In genomic region chr11:8439035-8439434, GRCm38 (mm10) we compare ENCODE assay signal across 19 mouse cellular contexts.
DNase-seq lines count a peak whose midpoint lies in the region; ATAC-seq and TF ChIP-seq lines count a peak whose summit lies in the region.
"Had no signal": no experiment of that assay in that cellular context is flagged by ENCODE, and none has a peak within 500 bp of the region (broad histone marks: within the 10 kb centered on the region; RNA-seq: fewer than 3 reads in every experiment).

No protein-coding gene starts in this region.

- H3K27ac ChIP-seq in intestine, embryonic 14.5 days (ENCODE audit: low read depth), result no peak overlapping the region
- H3K27ac ChIP-seq in intestine, embryonic 15.5 days, result no peak overlapping the region
- H3K27ac ChIP-seq in kidney, embryonic 14.5 days (ENCODE audit: low read depth, low read length), result no peak overlapping the region
- H3K27ac ChIP-seq: midbrain, embryonic 10.5 days; stomach, postnatal 0 days had no signal

- H3K4me2 ChIP-seq in intestine, embryonic 14.5 days (ENCODE audit: low read length), result no peak overlapping the region
- no peak overlapping the region for H3K4me2 ChIP-seq in intestine, embryonic 15.5 days (replicated peaks)
- H3K4me2 ChIP-seq in myocyte (ENCODE audit: low read depth), result peak overlapping the region; percentile 37
- no peak overlapping the region for H3K4me2 ChIP-seq in kidney, embryonic 14.5 days (replicated peaks; ENCODE audit: low read depth, low read length)

- H3K27me3 ChIP-seq in intestine, embryonic 14.5 days (replicated peaks; ENCODE audit: control insufficient read depth, insufficient read depth, low read length), result no peaks in the 10 kb centered on the region
- H3K27me3 ChIP-seq in intestine, embryonic 15.5 days (replicated peaks), result no peaks in the 10 kb centered on the region
- H3K27me3 ChIP-seq in myocyte (ENCODE audit: control insufficient read depth, insufficient read depth, insufficient read length), result no peaks in the 10 kb centered on the region
- no peaks in the 10 kb centered on the region for H3K27me3 ChIP-seq in kidney, embryonic 14.5 days (ENCODE audit: control insufficient read depth, insufficient read depth, low read length)

- peaks cover 88% of the 10 kb centered on the region for H3K36me3 ChIP-seq in intestine, embryonic 14.5 days (ENCODE audit: control insufficient read depth, insufficient read depth, low read length)
- peaks cover 40% of the 10 kb centered on the region for H3K36me3 ChIP-seq in intestine, embryonic 15.5 days
- H3K36me3 ChIP-seq in myocyte (ENCODE audit: control insufficient read depth, insufficient read depth), result peaks cover 43% of the 10 kb centered on the region
- H3K36me3 ChIP-seq in kidney, embryonic 14.5 days (ENCODE audit: control insufficient read depth, insufficient read depth, low read length), result peaks cover 79% of the 10 kb centered on the region
- H3K36me3 ChIP-seq: G1E had no signal

- peaks cover 25% of the 10 kb centered on the region for H3K79me2 ChIP-seq in myocyte (ENCODE audit: control insufficient read depth, insufficient read depth)

- H3K9me3 ChIP-seq in intestine, embryonic 14.5 days (ENCODE audit: control insufficient read depth, low read length), result no peaks in the 10 kb centered on the region
- no peaks in the 10 kb centered on the region for H3K9me3 ChIP-seq in intestine, embryonic 15.5 days
- no peaks in the 10 kb centered on the region for H3K9me3 ChIP-seq in kidney, embryonic 14.5 days (ENCODE audit: control insufficient read depth, low read length)
- H3K9me3 ChIP-seq: midbrain, embryonic 10.5 days had no signal

- H3K4me3 ChIP-seq in intestine, embryonic 14.5 days (ENCODE audit: low read depth, low read length), result no peak overlapping the region
- H3K4me3 ChIP-seq in intestine, embryonic 15.5 days (replicated peaks), result no peak overlapping the region
- H3K4me3 ChIP-seq in myocyte, result no peak overlapping the region
- no peak overlapping the region for H3K4me3 ChIP-seq in kidney, embryonic 14.5 days (ENCODE audit: low read length)
- H3K4me3 ChIP-seq: midbrain, embryonic 10.5 days had no signal

- no peak overlapping the region for H3ac ChIP-seq in myocyte (ENCODE audit: control insufficient read depth, insufficient read length)

- no peak overlapping the region for H3K9ac ChIP-seq in intestine, embryonic 14.5 days (ENCODE audit: low read length)
- H3K9ac ChIP-seq in intestine, embryonic 15.5 days, result no peak overlapping the region
- H3K9ac ChIP-seq in kidney, embryonic 14.5 days (ENCODE audit: low read depth, low read length), result no peak overlapping the region

- no peak for ATAC-seq in intestine, embryonic 14.5 days (replicated peaks; ENCODE audit: low FRiP score, low TSS enrichment, low read depth)
- no peak for ATAC-seq in intestine, embryonic 15.5 days
- no peak for ATAC-seq in kidney, embryonic 14.5 days (ENCODE audit: low FRiP score, low TSS enrichment)

- no peak for TF ChIP-seq POLR2A in myocyte (IDR thresholded peaks at IDR 0.05; ENCODE audit: insufficient read length, low read depth)

- no peaks in the 10 kb centered on the region for H3K4me1 ChIP-seq in intestine, embryonic 14.5 days (replicated peaks; ENCODE audit: control insufficient read depth, insufficient read depth, low read length)
- H3K4me1 ChIP-seq in intestine, embryonic 15.5 days (replicated peaks), result no peaks in the 10 kb centered on the region
- H3K4me1 ChIP-seq in kidney, embryonic 14.5 days (ENCODE audit: control insufficient read depth, insufficient read depth, low read length), result no peaks in the 10 kb centered on the region
- H3K4me1 ChIP-seq: midbrain, embryonic 10.5 days had no signal

- DNase-seq in intestine, embryonic 14.5 days (ENCODE audit: low spot score), result peak; percentile 38
- DNase-seq in Muller cell, postnatal 12 days (ENCODE audit: inconsistent ontology term), result peak; percentile 49
- peak; percentile 72 for DNase-seq in fibroblast of lung, adult 2 months (ENCODE audit: low read depth)
- no peak for DNase-seq in right cerebral cortex, postnatal 25 days
- DNase-seq: cerebellum, adult 11-12 months; embryo, embryonic 11 days; gastrocnemius, postnatal 25 days; kidney, adult 9 months; kidney, postnatal 36 days; layer of hippocampus, adult 9-11 months; lung, adult 2 months; lung, postnatal 4 days; right cerebral cortex, postnatal 4 days had no signal

- 93% methylated on average over 9 of the region's 9 CpGs for WGBS in intestine, embryonic 14.5 days
- 88% methylated on average over 9 of the region's 9 CpGs for WGBS in intestine, embryonic 15.5 days
- WGBS in kidney, embryonic 14.5 days, result 90% methylated on average over 9 of the region's 9 CpGs

TF ChIP-seq in myocyte, 11 proteins besides CTCF, POLR2A, EP300 and RAD21:
- peak; percentile 97 for TF ChIP-seq CEBPB (IDR thresholded peaks at IDR 0.05; ENCODE audit: insufficient read depth, poor library complexity, severe bottlenecking)
- TF ChIP-seq MAX (IDR thresholded peaks at IDR 0.05; ENCODE audit: low read depth), result no peak
